Mouse (Mus musculus) small intestine, adult 2 months (tissue): ENCODE measurements around the gene Slc25a47.

Source experiments
- CTCF ChIP-seq: fragments of 200-500 bp; IDR thresholded peaks from 2 replicates; pipeline ENCODE4 v1.5.1; 2012; ENCODE audit warnings: low read depth, mild to moderate bottlenecking, control low read depth, inconsistent platforms, low read length, moderate library complexity, mixed read lengths; ENCODE audit not compliant: insufficient replicate concordance, insufficient read length; ENCODE audit errors: extremely low read depth
- POLR2A ChIP-seq: fragments of 200-500 bp; IDR thresholded peaks from 2 replicates; pipeline ENCODE4 v1.6.1; 2012; ENCODE audit warnings: low read depth, mild to moderate bottlenecking, control low read depth, inconsistent platforms, low read length, moderate library complexity

DNA sequence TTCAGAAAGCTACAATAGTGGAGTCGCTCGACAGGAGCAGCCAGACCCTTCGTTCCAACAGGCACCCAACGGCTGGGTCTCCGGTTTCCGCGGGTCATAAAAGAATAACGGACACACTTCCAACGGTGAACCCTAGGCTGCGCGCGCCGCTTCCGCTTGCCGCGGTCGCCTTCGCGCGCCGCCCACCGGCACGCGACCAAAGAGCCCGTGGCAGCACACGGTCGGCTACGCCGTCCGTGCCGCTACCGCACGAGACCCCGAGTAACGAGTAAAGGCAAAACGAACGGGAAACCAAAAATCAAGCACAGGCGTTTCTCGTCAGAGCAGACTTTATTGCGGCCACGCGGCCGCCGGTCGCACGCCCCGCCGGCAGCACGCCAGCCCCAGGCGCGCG lies 43.7 kb upstream of the Slc25a47 start:
- TF ChIP-seq CTCF (no peak), POLR2A (peak; percentile 33; the same call in 1 of the 2 replicates)
